Mouse (Mus musculus) layer of hippocampus, postnatal 25 days (tissue): ENCODE data around the gene Actr3. TPM values are rescaled to one million over a fixed set of nuclear protein-coding genes. Genes with fewer than 3 reads are reported as not detected.

Source experiments
- DNase-seq, 2 experiments: peaks; one replicate each; pipeline ENCODE4 v3.0.0; 2022; ENCODE audit warnings: mixed read lengths in 2 of 2, low spot score in 1 of 2; ENCODE audit errors: extremely low spot score in 1 of 2
- total RNA-seq, 2 experiments: library from RNA; stranded (reverse); gene quantifications; 2 replicates each; pipeline ENCODE4 v1.2.3; 2021

Gene Actr3
- total RNA-seq, result 100 to 1,000 TPM; 353 TPM

- peak; percentile 99 to 100 for DNase-seq
These were observed at the start of gene Actr3 for GRCm38 (mm10) chr1:125435369-125436135. Gene Actr3, minus strand, starts transcription at chr1:125435727.

GRCm38 (mm10) chr1:125482459-125483287, 47.1 kb upstream of the Actr3 start:
- no peak for DNase-seq

GRCm38 (mm10) chr1:125481842-125482241, 46.3 kb upstream of the Actr3 start:
- no peak for DNase-seq

GRCm38 (mm10) chr1:125478588-125478987, 43.1 kb upstream of the Actr3 start:
- no peak for DNase-seq

GRCm38 (mm10) chr1:125475961-125476682, 40.6 kb upstream of the Actr3 start:
- DNase-seq, result no peak

GRCm38 (mm10) chr1:125473866-125474265, 38.3 kb upstream of the Actr3 start:
- DNase-seq, result no peak

GRCm38 (mm10) chr1:125473126-125473666, 37.7 kb upstream of the Actr3 start:
- DNase-seq, result no peak

GRCm38 (mm10) chr1:125470805-125471648, 35.5 kb upstream of the Actr3 start:
- no peak for DNase-seq

- no peak for DNase-seq
These were observed 32.4 kb upstream of the Actr3 start for GRCm38 (mm10) chr1:125467936-125468335.

GRCm38 (mm10) chr1:125466621-125467257, 31.2 kb upstream of the Actr3 start:
- DNase-seq, result no peak

GRCm38 (mm10) chr1:125464011-125464410, 28.5 kb upstream of the Actr3 start:
- DNase-seq, result no peak

- DNase-seq, result no peak
These were observed 27.8 kb upstream of the Actr3 start for GRCm38 (mm10) chr1:125463349-125463748.

GRCm38 (mm10) chr1:125462917-125463316, 27.4 kb upstream of the Actr3 start:
- DNase-seq, result no peak

GRCm38 (mm10) chr1:125458531-125458930, 23.0 kb upstream of the Actr3 start:
- DNase-seq, result no peak

GRCm38 (mm10) chr1:125455128-125455527, 19.6 kb upstream of the Actr3 start:
- no peak for DNase-seq

- DNase-seq, result no peak
These were observed 14.9 kb upstream of the Actr3 start for GRCm38 (mm10) chr1:125450282-125451000.

GRCm38 (mm10) chr1:125447926-125448325, 12.4 kb upstream of the Actr3 start:
- no peak for DNase-seq

- no peak for DNase-seq
These were observed 6.2 kb upstream of the Actr3 start for GRCm38 (mm10) chr1:125441679-125442078.

- DNase-seq, result no peak
These were observed 5.7 kb upstream of the Actr3 start for GRCm38 (mm10) chr1:125441251-125441650.
